Mouse (Mus musculus): ENCODE measurements around the gene Galntl5. TPM values are rescaled to one million over a fixed set of nuclear protein-coding genes. Genes with fewer than 3 reads are reported as not detected.
"Not testable (repeated sequence)": the region's sequence is repeated elsewhere in the genome, so short reads cannot be mapped to it uniquely, and the experiment has no call there.

The Galntl5 gene
- polyA plus RNA-seq, 1 experiment from 2014 or later: not detected

GRCm38 (mm10) chr5:25221604-25222003 is 40.3 kb downstream of the Galntl5 start, which contains the start of gene Galnt11:
Gene Galnt11 (plus strand): TSS chr5:25221904.
- WGBS: 91% methylated on average over 3 of the region's 3 CpGs
- no peak for ATAC-seq (replicated peaks)

GRCm38 (mm10) chr5:25222752-25223702 is 41.8 kb downstream of the Galntl5 start, which contains the start of gene E130116L18Rik:
Gene E130116L18Rik (minus strand): TSS chr5:25223153.
- H3K27me3 ChIP-seq (replicated peaks): no peaks in the 10 kb centered on the region
- peak within 1 kb of the TSS; percentile 96 for H3K27ac ChIP-seq
- 3% methylated on average over 72 of the region's 72 CpGs for WGBS
- peaks cover 15% of the 10 kb centered on the region for H3K4me1 ChIP-seq
- no peaks in the 10 kb centered on the region for H3K9me3 ChIP-seq
- no peaks in the 10 kb centered on the region for H3K36me3 ChIP-seq (replicated peaks)
- H3K9ac ChIP-seq: peak within 1 kb of the TSS; percentile 90
- peak within 1 kb of the TSS; percentile 88 for H3K4me3 ChIP-seq
- ATAC-seq (replicated peaks): peak; percentile 98
- H3K4me2 ChIP-seq: peak within 1 kb of the TSS; percentile 67

More at GRCm38 (mm10) chr5:25221604-25222003, 40.3 kb downstream of the Galntl5 start, which contains the start of gene Galnt11:
- H3K9ac ChIP-seq: peak within 1 kb of the TSS; percentile 90
- H3K36me3 ChIP-seq (replicated peaks): no peaks in the 10 kb centered on the region
- no peaks in the 10 kb centered on the region for H3K27me3 ChIP-seq (replicated peaks)
- peak within 1 kb of the TSS; percentile 96 for H3K27ac ChIP-seq
- peak within 1 kb of the TSS; percentile 67 for H3K4me2 ChIP-seq
- no peaks in the 10 kb centered on the region for H3K9me3 ChIP-seq
- H3K4me3 ChIP-seq: peak within 1 kb of the TSS; percentile 88
- H3K4me1 ChIP-seq: peaks cover 15% of the 10 kb centered on the region

GRCm38 (mm10) chr5:25224377-25224776 is 43.1 kb downstream of the Galntl5 start:
- H3K9ac ChIP-seq; H3K27me3 ChIP-seq (replicated peaks); ATAC-seq (replicated peaks); H3K9me3 ChIP-seq; H3K36me3 ChIP-seq (replicated peaks); H3K27ac ChIP-seq; H3K4me3 ChIP-seq: not testable (repeated sequence)
- H3K4me1 ChIP-seq: peaks cover 15% of the 10 kb centered on the region
- WGBS: 79% methylated on average over 1 of the region's 1 CpGs
- H3K4me2 ChIP-seq: peak overlapping the region; percentile 67; the same call in 1 of the 2 replicates

GRCm38 (mm10) chr5:25243101-25243500 is 61.8 kb downstream of the Galntl5 start:
- Histone ChIP-seq H3K27ac (no peak overlapping the region), H3K4me2 (no peak overlapping the region), H3K36me3 (replicated peaks) (0 out of 2 replicates have a peak, but pooled peaks cover 4% of the 10 kb centered on the region), H3K4me3 (no peak overlapping the region), H3K9me3 (no peaks in the 10 kb centered on the region), H3K4me1 (no peaks in the 10 kb centered on the region), H3K9ac (no peak overlapping the region), H3K27me3 (replicated peaks) (no peaks in the 10 kb centered on the region)
- no peak for ATAC-seq (replicated peaks)
- WGBS: 97% methylated on average over 6 of the region's 6 CpGs

- ATAC-seq (replicated peaks): no peak
- Histone ChIP-seq H3K9me3 (no peaks in the 10 kb centered on the region), H3K36me3 (replicated peaks) (peaks cover 17% of the 10 kb centered on the region), H3K9ac (no peak overlapping the region), H3K27me3 (replicated peaks) (no peaks in the 10 kb centered on the region), H3K4me2 (no peak overlapping the region), H3K27ac (no peak overlapping the region), H3K4me1 (no peaks in the 10 kb centered on the region), H3K4me3 (no peak overlapping the region)
- 89% methylated on average over 10 of the region's 10 CpGs for WGBS
Measured at GRCm38 (mm10) chr5:25245806-25246472, 64.7 kb downstream of the Galntl5 start.

- H3K9ac ChIP-seq: no peak overlapping the region
- no peaks in the 10 kb centered on the region for H3K27me3 ChIP-seq (replicated peaks)
- no peaks in the 10 kb centered on the region for H3K9me3 ChIP-seq
- peaks cover 23% of the 10 kb centered on the region for H3K36me3 ChIP-seq (replicated peaks)
- 73% methylated on average over 1 of the region's 1 CpGs for WGBS
- ATAC-seq (replicated peaks): no peak
- H3K4me2 ChIP-seq: no peak overlapping the region
- H3K27ac ChIP-seq: no peak overlapping the region
- H3K4me3 ChIP-seq: no peak overlapping the region
- no peaks in the 10 kb centered on the region for H3K4me1 ChIP-seq
Measured at GRCm38 (mm10) chr5:25246473-25246865, 65.2 kb downstream of the Galntl5 start.

GRCm38 (mm10) chr5:25247036-25247435 is 65.8 kb downstream of the Galntl5 start:
- H3K4me2 ChIP-seq: no peak overlapping the region
- H3K4me3 ChIP-seq: no peak overlapping the region
- 84% methylated on average over 3 of the region's 3 CpGs for WGBS
- no peaks in the 10 kb centered on the region for H3K27me3 ChIP-seq (replicated peaks)
- no peak overlapping the region for H3K27ac ChIP-seq
- ATAC-seq (replicated peaks): no peak
- no peaks in the 10 kb centered on the region for H3K9me3 ChIP-seq
- no peaks in the 10 kb centered on the region for H3K4me1 ChIP-seq
- peaks cover 28% of the 10 kb centered on the region for H3K36me3 ChIP-seq (replicated peaks)
- H3K9ac ChIP-seq: no peak overlapping the region

GRCm38 (mm10) chr5:25252423-25252822 is 71.2 kb downstream of the Galntl5 start:
- Histone ChIP-seq H3K27ac (no peak overlapping the region), H3K9me3 (no peaks in the 10 kb centered on the region), H3K36me3 (replicated peaks) (peaks cover 43% of the 10 kb centered on the region), H3K4me3 (no peak overlapping the region), H3K4me1 (no peaks in the 10 kb centered on the region), H3K9ac (no peak overlapping the region), H3K4me2 (no peak overlapping the region), H3K27me3 (replicated peaks) (no peaks in the 10 kb centered on the region)
- 83% methylated on average over 2 of the region's 2 CpGs for WGBS
- no peak for ATAC-seq (replicated peaks)

GRCm38 (mm10) chr5:25252825-25253544 is 71.7 kb downstream of the Galntl5 start:
- H3K27me3 ChIP-seq (replicated peaks): no peaks in the 10 kb centered on the region
- no peak overlapping the region for H3K9ac ChIP-seq
- H3K27ac ChIP-seq: no peak overlapping the region
- 97% methylated on average over 8 of the region's 8 CpGs for WGBS
- H3K4me3 ChIP-seq: no peak overlapping the region
- ATAC-seq (replicated peaks): no peak
- H3K4me1 ChIP-seq: no peaks in the 10 kb centered on the region
- peaks cover 49% of the 10 kb centered on the region for H3K36me3 ChIP-seq (replicated peaks)
- H3K9me3 ChIP-seq: no peaks in the 10 kb centered on the region
- no peak overlapping the region for H3K4me2 ChIP-seq

- no peak overlapping the region for H3K27ac ChIP-seq
- H3K9me3 ChIP-seq: no peaks in the 10 kb centered on the region
- ATAC-seq (replicated peaks): no peak
- no peak overlapping the region for H3K4me3 ChIP-seq
- peaks cover 59% of the 10 kb centered on the region for H3K36me3 ChIP-seq (replicated peaks)
- WGBS: 91% methylated on average over 4 of the region's 4 CpGs
- no peaks in the 10 kb centered on the region for H3K4me1 ChIP-seq
- no peaks in the 10 kb centered on the region for H3K27me3 ChIP-seq (replicated peaks)
- H3K4me2 ChIP-seq: no peak overlapping the region
- no peak overlapping the region for H3K9ac ChIP-seq
Measured at GRCm38 (mm10) chr5:25254491-25254890, 73.2 kb downstream of the Galntl5 start.

GRCm38 (mm10) chr5:25256686-25257085 is 75.4 kb downstream of the Galntl5 start:
- no peak for ATAC-seq (replicated peaks)
- WGBS: 71% methylated on average over 2 of the region's 2 CpGs
- H3K36me3 ChIP-seq (replicated peaks): peaks cover 38% of the 10 kb centered on the region

GRCm38 (mm10) chr5:25261452-25261851 is 80.2 kb downstream of the Galntl5 start:
- Histone ChIP-seq H3K4me3 (no peak overlapping the region), H3K9me3 (no peaks in the 10 kb centered on the region), H3K27me3 (replicated peaks) (no peaks in the 10 kb centered on the region), H3K4me1 (no peaks in the 10 kb centered on the region), H3K9ac (no peak overlapping the region), H3K36me3 (replicated peaks) (peaks cover 29% of the 10 kb centered on the region; the same call in 1 of the 2 replicates), H3K4me2 (no peak overlapping the region), H3K27ac (no peak overlapping the region)
- no peak for ATAC-seq (replicated peaks)
- WGBS: 86% methylated on average over 6 of the region's 6 CpGs

More at GRCm38 (mm10) chr5:25256686-25257085, 75.4 kb downstream of the Galntl5 start:
- no peak overlapping the region for H3K9ac ChIP-seq
- no peaks in the 10 kb centered on the region for H3K4me1 ChIP-seq
- H3K9me3 ChIP-seq: no peaks in the 10 kb centered on the region
- H3K27ac ChIP-seq: no peak overlapping the region
- no peaks in the 10 kb centered on the region for H3K27me3 ChIP-seq (replicated peaks)
- H3K4me3 ChIP-seq: no peak overlapping the region
- H3K4me2 ChIP-seq: no peak overlapping the region
